Mouse (Mus musculus): Measurements from ENCODE around the gene Tsc22d1.

Tsc22d1 gene

GRCm38 (mm10) chr14:76487609-76488008 is 72.8 kb downstream of the Tsc22d1 start:
- no peak for DNase-seq (ENCODE audit: low spot score in 2 of 2)

GRCm38 (mm10) chr14:76488101-76489044 is 73.6 kb downstream of the Tsc22d1 start:
- DNase-seq (ENCODE audit: low spot score in 2 of 2), result no peak

DNA sequence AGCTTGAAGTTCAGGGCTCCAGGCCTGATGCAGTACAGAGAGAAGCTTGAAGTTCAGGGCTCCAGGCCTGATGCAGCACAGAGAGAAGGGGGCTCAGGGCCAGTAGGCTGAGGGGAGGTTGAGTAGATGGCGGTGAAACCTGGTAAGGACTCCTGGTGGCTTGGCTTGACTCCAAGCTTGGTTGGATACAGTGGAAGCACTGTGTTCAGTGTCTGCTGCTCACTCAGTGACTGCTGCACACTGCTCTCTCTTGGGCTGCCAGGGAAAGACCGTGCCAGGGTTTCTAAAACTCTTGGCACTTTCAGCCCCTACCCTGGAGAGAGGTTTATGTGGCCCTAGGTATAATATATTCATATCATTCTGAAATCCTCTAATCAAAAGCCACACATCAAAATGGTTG is 74.4 kb downstream of the Tsc22d1 start:
- no peak for DNase-seq (ENCODE audit: low spot score in 2 of 2)

DNA sequence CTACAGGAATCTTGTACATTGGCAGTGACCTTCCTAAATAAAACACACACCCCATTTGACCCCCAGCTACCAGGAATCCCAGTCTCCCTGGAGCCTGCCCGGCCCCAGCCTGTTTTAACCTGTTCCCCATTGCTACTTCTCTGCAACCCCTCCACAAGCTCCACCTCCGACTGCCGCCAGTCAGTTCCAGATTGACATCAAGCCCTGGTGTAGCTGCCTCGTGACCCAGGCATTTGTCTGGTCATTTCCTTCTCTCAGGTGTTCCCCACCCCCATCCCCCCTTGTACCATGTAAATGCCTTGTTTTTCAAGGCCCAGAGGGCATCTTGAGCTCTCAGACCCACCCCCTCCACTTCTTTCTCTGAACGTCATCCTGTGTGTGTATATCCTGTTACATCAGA is 80.3 kb downstream of the Tsc22d1 start:
- no peak for DNase-seq (ENCODE audit: low spot score in 2 of 2)

GRCm38 (mm10) chr14:76497187-76497586 is 82.4 kb downstream of the Tsc22d1 start:
- no peak for DNase-seq (ENCODE audit: low spot score in 2 of 2)

GRCm38 (mm10) chr14:76498210-76498609 is 83.4 kb downstream of the Tsc22d1 start:
- no peak for DNase-seq (ENCODE audit: low spot score in 2 of 2)

- no peak for DNase-seq (ENCODE audit: low spot score in 2 of 2)
Measured at GRCm38 (mm10) chr14:76499492-76499891, 84.7 kb downstream of the Tsc22d1 start.

- DNase-seq (ENCODE audit: low spot score in 2 of 2), result no peak
Measured at GRCm38 (mm10) chr14:76500036-76500435, 85.3 kb downstream of the Tsc22d1 start.

GRCm38 (mm10) chr14:76503231-76503851 is 88.6 kb downstream of the Tsc22d1 start:
- peak in 1 of 2 experiments; percentile 50 for DNase-seq (ENCODE audit: low spot score in 2 of 2)

DNA sequence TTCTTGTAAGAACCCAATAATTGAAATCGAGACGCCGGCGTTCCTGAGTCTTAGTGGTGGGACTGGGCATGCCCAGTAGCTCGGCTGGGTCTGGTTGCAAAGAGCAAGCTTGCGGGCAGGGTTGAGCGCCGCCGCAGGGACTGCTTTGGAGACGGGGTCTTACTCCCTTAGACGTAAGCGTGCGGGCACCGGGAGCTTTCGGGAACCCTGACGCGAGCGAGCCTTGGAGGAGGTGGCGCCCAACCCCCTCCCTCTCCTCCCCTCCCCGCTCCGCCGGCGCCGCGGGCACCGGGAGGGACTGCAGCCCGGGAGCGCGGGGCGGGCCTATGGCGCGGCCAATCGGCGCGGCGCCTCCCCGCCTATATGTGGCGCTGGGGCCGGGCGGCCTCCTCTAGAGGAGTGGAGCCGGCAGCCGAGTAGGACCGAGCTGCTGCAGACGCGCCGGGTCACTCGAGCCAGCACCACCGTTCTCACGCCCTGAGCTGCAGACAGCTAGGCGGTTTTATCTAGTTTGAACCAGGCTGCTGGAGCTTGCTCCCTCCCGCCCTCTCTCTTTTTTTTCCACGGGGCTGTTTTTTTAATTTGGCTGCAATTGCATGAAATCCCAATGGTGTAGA is 89.5 kb downstream of the Tsc22d1 start:
- peak; percentile 93 to 94 for DNase-seq (ENCODE audit: low spot score in 2 of 2)

DNA sequence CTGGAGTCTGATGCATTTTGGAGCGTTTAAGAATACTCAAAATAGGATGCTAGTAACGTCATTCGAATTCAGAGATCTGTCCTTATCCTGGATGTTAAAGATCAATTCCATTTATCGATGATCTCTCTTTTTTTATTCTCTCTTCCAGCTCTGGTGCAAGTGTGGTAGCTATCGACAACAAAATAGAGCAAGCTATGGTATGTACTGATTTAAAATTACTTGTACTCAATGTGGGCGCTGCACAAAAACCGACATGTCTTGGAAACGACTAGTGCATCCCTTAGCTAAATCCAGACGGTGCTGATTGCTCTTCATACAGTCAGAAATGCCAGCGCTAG is 90.3 kb downstream of the Tsc22d1 start:
- DNase-seq (ENCODE audit: low spot score in 2 of 2), result no peak

- peak; percentile 71 to 86 for DNase-seq (ENCODE audit: low spot score in 2 of 2)
Measured at GRCm38 (mm10) chr14:76505439-76506220, 90.9 kb downstream of the Tsc22d1 start.

GRCm38 (mm10) chr14:76506425-76507205 is 91.9 kb downstream of the Tsc22d1 start:
- DNase-seq (ENCODE audit: low spot score in 2 of 2), result peak; percentile 39 to 44

- DNase-seq (ENCODE audit: low spot score in 2 of 2), result no peak
Measured at GRCm38 (mm10) chr14:76507357-76507756, 92.6 kb downstream of the Tsc22d1 start.

- no peak for DNase-seq (ENCODE audit: low spot score in 2 of 2)
Measured at GRCm38 (mm10) chr14:76507804-76508500, 93.2 kb downstream of the Tsc22d1 start.

- DNase-seq (ENCODE audit: low spot score in 2 of 2), result no peak
Measured at GRCm38 (mm10) chr14:76508701-76509100, 93.9 kb downstream of the Tsc22d1 start.

DNA sequence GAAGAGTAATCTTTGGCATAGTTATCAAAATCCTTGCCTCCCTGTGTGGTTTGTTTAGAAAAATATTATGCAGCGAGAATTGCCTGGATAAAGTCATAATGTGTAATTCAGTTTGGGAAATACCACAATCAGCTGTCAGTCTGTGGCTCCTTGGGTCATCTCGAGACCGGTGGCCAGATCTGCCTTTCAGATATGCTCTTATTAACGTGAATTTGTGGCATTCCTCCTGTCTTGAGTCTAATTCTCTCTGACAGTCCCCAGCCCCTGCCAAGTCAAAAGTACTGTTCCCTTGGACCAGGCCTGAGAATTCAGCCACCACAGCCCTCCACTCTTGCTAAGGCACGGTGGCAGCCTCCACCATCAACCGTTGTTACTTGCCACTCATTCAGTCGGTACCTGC is 97.2 kb downstream of the Tsc22d1 start:
- DNase-seq (ENCODE audit: low spot score in 2 of 2), result no peak

GRCm38 (mm10) chr14:76513395-76514049 is 98.8 kb downstream of the Tsc22d1 start:
- DNase-seq (ENCODE audit: low spot score in 2 of 2), result no peak

GRCm38 (mm10) chr14:76514050-76514585 is 99.4 kb downstream of the Tsc22d1 start:
- no peak for DNase-seq (ENCODE audit: low spot score in 2 of 2)

GRCm38 (mm10) chr14:76515620-76516019 is 100.9 kb downstream of the Tsc22d1 start:
- DNase-seq (ENCODE audit: low spot score in 2 of 2), result no peak
